ENCODE assay signal across 9 mouse cellular contexts in genomic region chr5:4496132-4496906, GRCm38 (mm10).
DNase-seq lines count a peak whose midpoint lies in the region; ATAC-seq and TF ChIP-seq lines count a peak whose summit lies in the region.
"Had no signal": no experiment of that assay in that cellular context is flagged by ENCODE, and none has a peak within 500 bp of the region (broad histone marks: within the 10 kb centered on the region; RNA-seq: fewer than 3 reads in every experiment).

No protein-coding gene starts in this region.

- WGBS in cerebellum, adult 2 months, result 10% methylated on average over 20 of the region's 20 CpGs
- WGBS in hindbrain, embryonic 11.5 days, result 21% methylated on average over 20 of the region's 20 CpGs
- 8% methylated on average over 20 of the region's 20 CpGs for WGBS in midbrain, embryonic 14.5 days

- no peak overlapping the region for H3K4me3 ChIP-seq in cerebellum, adult 2 months (replicated peaks; ENCODE audit: insufficient read depth, low read depth, low read length)
- H3K4me3 ChIP-seq in hindbrain, embryonic 11.5 days (ENCODE audit: low read depth, low read length), result no peak overlapping the region
- H3K4me3 ChIP-seq in midbrain, embryonic 14.5 days (replicated peaks; ENCODE audit: low read depth, low read length), result no peak overlapping the region

- no peaks in the 10 kb centered on the region for H3K36me3 ChIP-seq in hindbrain, embryonic 11.5 days (ENCODE audit: control insufficient read depth, insufficient read depth, low read length)
- H3K36me3 ChIP-seq in midbrain, embryonic 14.5 days (ENCODE audit: control insufficient read depth, insufficient read depth, low read length), result no peaks in the 10 kb centered on the region

- peaks cover 13% of the 10 kb centered on the region for H3K4me1 ChIP-seq in cerebellum, adult 2 months (ENCODE audit: control insufficient read depth, insufficient read depth, low read length)
- no peaks in the 10 kb centered on the region; the same call in 1 of the 2 replicates for H3K4me1 ChIP-seq in hindbrain, embryonic 11.5 days (replicated peaks; ENCODE audit: control insufficient read depth, insufficient read depth, low read length)
- peaks cover 22% of the 10 kb centered on the region for H3K4me1 ChIP-seq in midbrain, embryonic 14.5 days (ENCODE audit: control insufficient read depth, insufficient read depth, low read length)

- H3K27me3 ChIP-seq in cerebellum, adult 2 months (ENCODE audit: control insufficient read depth, insufficient read depth, low read length), result no peaks in the 10 kb centered on the region
- H3K27me3 ChIP-seq in hindbrain, embryonic 11.5 days (ENCODE audit: control insufficient read depth, insufficient read depth, low read length), result no peaks in the 10 kb centered on the region; the same call in 1 of the 2 replicates
- no peaks in the 10 kb centered on the region for H3K27me3 ChIP-seq in midbrain, embryonic 14.5 days (ENCODE audit: control insufficient read depth, insufficient read depth, low read length)

- H3K9me3 ChIP-seq in hindbrain, embryonic 11.5 days (ENCODE audit: control insufficient read depth, low read length), result no peaks in the 10 kb centered on the region
- H3K9me3 ChIP-seq in midbrain, embryonic 14.5 days (ENCODE audit: control insufficient read depth, low read length), result no peaks in the 10 kb centered on the region

- ATAC-seq in hindbrain, embryonic 11.5 days (ENCODE audit: low FRiP score), result peak; percentile 79
- peak; percentile 76 for ATAC-seq in midbrain, embryonic 14.5 days (ENCODE audit: low FRiP score, low TSS enrichment)

- peak; percentile 89 for DNase-seq in adrenal gland, adult 2 months
- peak; percentile 89 to 97 for DNase-seq in cerebellum, adult 2 months
- DNase-seq in frontal cortex, postnatal 36 days (ENCODE audit: low spot score in 2 of 2), result peak; percentile 35 to 41
- DNase-seq in hindbrain, embryonic 11.5 days (ENCODE audit: low spot score), result peak; percentile 31
- peak; percentile 57 to 65 for DNase-seq in left cerebral cortex, postnatal 10 days (ENCODE audit: extremely low spot score in 1 of 2, low spot score in 2 of 2)
- DNase-seq in midbrain, embryonic 14.5 days, result peak; percentile 71
- peak; percentile 16 to 28 for DNase-seq in urinary bladder, postnatal 36 days (ENCODE audit: low spot score in 2 of 2)
- no peak for DNase-seq in spleen, postnatal 36 days (ENCODE audit: low spot score in 2 of 2)

- H3K27ac ChIP-seq in cerebellum, adult 2 months (ENCODE audit: insufficient read depth, low read length), result peak overlapping the region; percentile 35; the same call in 1 of the 2 replicates
- H3K27ac ChIP-seq in hindbrain, embryonic 11.5 days (ENCODE audit: low read depth, low read length), result no peak overlapping the region
- H3K27ac ChIP-seq in midbrain, embryonic 14.5 days (replicated peaks; ENCODE audit: low read depth, low read length), result 0 out of 2 replicates have a peak overlapping the region, but pooled peaks have one; percentile 22
- H3K27ac ChIP-seq: liver, embryonic 14.5 days had no signal

- H3K4me2 ChIP-seq in hindbrain, embryonic 11.5 days (replicated peaks; ENCODE audit: low read depth, low read length), result peak overlapping the region; percentile 23
- peak overlapping the region; percentile 38 for H3K4me2 ChIP-seq in midbrain, embryonic 14.5 days (ENCODE audit: low read length)

- intact Hi-C loops in left cerebral cortex, postnatal 10 days (cut with DNase I), result no loop called here

- TF ChIP-seq CTCF in cerebellum, adult 2 months (IDR thresholded peaks at IDR 0.05; ENCODE audit: borderline replicate concordance, insufficient read depth, low read depth, low read length), result no peak

- peak overlapping the region; percentile 34; the same call in 1 of the 2 replicates for H3K9ac ChIP-seq in hindbrain, embryonic 11.5 days (ENCODE audit: low read depth, low read length)
- no peak overlapping the region for H3K9ac ChIP-seq in midbrain, embryonic 14.5 days (replicated peaks; ENCODE audit: low read length)
- H3K9ac ChIP-seq: liver, embryonic 14.5 days had no signal

- no peak for TF ChIP-seq POLR2A in cerebellum, adult 2 months (IDR thresholded peaks at IDR 0.05; ENCODE audit: borderline replicate concordance, insufficient read depth, low read length)

Comparison
In these comparisons a context has a peak if more than half of its experiments do, and no peak if none do; other contexts are left out.
1. DNase-seq: peak in adrenal gland, adult 2 months (single experiment), cerebellum, adult 2 months (2 of 2), frontal cortex, postnatal 36 days (2 of 2), hindbrain, embryonic 11.5 days (single experiment), left cerebral cortex, postnatal 10 days (2 of 2), midbrain, embryonic 14.5 days (single experiment) and urinary bladder, postnatal 36 days (2 of 2); none in spleen, postnatal 36 days (0 of 2).